Mouse (Mus musculus): Measurements from ENCODE around the gene Ctsa.
A peak's percentile ranks its signal among the peaks of the same experiment; 100 is the strongest.
"Not testable (repeated sequence)": the region's sequence is repeated elsewhere in the genome, so short reads cannot be mapped to it uniquely, and the experiment has no call there.

Ctsa gene

GRCm38 (mm10) chr2:164850061-164850460 is 17.4 kb downstream of the Ctsa start:
- DNase-seq (ENCODE audit: low spot score), result no peak

DNA sequence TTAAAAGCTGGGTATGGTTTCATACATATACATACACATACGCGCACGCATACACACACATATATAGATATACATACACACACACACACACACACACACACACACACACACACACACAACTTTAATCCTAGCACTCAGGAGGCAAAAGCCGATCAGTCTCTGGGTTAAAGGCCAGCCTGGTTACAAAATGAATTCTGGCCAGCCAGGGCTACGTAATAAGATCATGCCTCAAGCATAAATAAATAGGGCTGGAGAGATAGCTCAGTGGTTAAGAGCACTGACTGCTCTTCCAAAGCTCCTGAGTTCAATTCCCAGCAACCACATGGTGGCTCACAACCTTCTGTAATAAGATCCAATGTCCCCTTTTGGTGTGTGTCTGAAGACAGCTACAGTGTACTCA is 22.9 kb downstream of the Ctsa start:
- DNase-seq (ENCODE audit: low spot score), result not testable (repeated sequence)

GRCm38 (mm10) chr2:164856309-164857100 is 23.8 kb downstream of the Ctsa start:
- DNase-seq (ENCODE audit: low spot score), result peak; percentile 37

DNA sequence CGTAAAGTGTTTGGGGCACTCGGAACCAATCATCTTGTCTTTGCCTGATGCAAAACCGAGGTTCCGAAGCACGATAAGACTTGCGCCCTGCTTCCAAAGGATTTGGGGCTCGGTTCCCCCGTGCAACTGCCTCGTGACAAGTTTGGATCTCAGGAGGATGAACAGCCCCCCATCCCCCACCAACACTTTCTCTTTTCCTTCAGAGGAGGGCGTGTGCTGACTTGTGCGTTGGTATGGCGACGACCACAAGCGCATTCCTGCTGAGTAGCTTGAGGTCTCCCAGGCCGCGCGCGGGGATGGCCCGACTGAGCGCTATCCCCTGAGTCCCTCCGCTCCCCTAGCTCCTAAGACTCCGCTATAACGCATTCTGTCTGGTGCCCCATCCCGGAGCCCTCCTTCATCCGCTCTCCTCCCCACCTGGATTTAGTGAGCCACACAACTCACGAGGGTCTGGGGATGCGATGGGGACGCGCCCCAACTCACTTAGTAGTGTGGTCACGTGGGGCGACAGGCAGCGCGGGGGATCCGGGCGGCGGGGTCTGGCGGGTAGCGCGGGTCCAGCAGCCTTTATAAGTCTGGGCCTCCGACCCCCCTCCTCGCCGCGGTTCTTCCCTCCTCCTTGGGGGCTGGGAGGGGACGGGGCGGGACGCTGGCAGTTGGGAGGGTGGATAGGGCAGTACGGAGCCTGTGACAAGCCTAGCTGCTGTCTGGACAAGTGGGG is 24.6 kb downstream of the Ctsa start, which contains the start of gene Pltp:
Pltp (minus strand) TSS at position 611 of the 721 bp plus-strand sequence.
- DNase-seq (ENCODE audit: low spot score), result peak; percentile 65

- no peak for DNase-seq (ENCODE audit: low spot score)
Observed at GRCm38 (mm10) chr2:164857842-164858553, 25.3 kb downstream of the Ctsa start.

GRCm38 (mm10) chr2:164859155-164859554 is 26.5 kb downstream of the Ctsa start:
- no peak for DNase-seq (ENCODE audit: low spot score)

DNA sequence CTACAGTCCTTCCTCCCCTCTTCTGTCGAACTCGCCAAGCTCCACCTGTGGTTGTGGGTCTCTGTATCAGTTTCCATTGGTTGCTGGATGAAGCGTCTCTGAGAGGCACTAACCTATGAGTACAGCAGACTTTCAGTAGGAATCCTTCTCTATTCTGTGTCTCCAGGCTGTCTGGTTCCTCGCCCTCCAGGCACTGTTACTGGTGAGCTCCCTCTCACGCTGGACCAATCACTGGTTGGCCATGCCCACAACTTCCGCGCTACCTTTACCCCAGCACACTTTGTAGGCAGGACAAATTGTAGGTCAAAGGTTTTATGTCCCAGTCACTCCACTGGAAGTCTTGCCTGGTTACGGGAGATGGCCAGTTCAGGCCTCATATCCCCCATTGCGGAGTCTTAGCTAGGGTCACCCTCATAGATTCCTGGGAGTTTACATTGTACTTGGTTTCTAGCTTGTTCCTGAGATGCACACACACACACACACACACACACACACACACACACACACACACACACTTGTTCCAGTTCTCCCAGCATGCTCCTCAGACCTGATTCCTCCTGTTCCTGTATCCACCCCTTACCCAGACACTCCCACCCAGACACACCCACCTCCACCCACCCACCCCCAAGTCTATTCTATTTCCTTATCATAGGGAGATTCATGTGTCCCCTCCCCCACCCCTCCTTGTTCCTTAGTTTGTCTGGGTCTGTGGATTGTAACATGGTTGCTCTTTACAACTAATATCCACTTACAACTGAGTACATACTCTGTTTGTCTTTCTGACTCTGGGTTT is 27.2 kb downstream of the Ctsa start:
- DNase-seq (ENCODE audit: low spot score), result no peak

DNA sequence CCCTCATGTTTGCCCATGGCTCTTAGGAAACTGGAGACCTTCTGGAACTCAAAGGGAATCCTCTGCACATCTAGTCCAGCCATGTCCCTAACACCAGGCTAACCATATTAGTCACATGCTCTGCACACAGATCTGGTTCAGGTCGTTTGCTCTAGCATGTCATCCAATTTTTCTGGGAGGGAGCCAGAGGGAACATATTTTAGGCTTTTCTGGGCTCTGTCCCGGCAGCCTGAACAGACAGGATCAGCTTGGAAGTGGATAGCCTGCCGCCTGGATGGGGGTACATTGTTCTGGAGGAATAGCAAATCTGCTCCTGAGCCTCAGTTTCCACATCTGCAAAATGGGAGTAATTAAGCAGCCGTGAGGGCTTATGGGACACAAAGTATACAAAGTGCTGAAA is 28.4 kb downstream of the Ctsa start:
- DNase-seq (ENCODE audit: low spot score), result no peak

GRCm38 (mm10) chr2:164862179-164862861 is 29.6 kb downstream of the Ctsa start:
- DNase-seq (ENCODE audit: low spot score), result peak; percentile 90

GRCm38 (mm10) chr2:164863411-164863810 is 30.7 kb downstream of the Ctsa start:
- DNase-seq (ENCODE audit: low spot score), result not testable (repeated sequence)

GRCm38 (mm10) chr2:164864593-164864992 is 31.9 kb downstream of the Ctsa start:
- no peak for DNase-seq (ENCODE audit: low spot score)

DNA sequence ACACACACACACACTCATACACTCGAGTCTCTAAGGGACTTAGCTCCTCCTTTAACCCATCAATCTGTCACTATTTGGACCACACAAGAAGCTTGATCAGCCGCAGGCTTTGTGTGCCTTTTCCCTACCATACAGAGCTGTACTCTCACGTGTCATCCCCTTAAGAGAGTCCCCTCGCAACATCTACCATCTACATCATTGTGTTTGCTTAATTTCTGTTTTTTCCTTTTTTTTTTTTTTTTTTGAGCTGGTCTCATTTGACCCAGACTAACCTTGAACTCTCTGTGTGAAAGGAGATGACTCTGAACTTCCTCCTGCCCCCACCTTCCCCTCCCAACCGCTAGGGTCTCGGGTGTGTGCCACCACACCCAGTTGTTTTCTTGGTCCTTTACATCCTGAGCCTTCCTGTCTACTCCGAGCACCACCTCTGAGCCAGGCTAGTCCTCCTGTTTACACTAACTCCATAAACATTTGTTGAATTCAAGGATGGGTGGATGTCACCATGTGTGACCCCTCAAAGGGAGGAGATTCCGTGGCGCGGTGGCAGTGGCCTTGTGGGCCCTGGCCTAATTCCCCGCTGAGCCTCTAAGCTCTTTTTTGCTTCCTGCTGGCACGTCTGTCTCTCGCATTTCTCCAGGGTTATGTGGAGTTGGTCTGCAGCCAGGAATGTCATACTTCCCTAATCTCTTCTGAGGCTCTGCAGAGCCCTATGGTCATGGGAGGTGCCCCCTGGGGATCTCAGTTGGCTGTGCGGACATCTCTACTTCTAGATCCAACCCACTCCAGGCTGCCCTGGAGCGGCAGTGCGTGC is 34.3 kb downstream of the Ctsa start:
- peak; percentile 94 for DNase-seq (ENCODE audit: low spot score)

DNA sequence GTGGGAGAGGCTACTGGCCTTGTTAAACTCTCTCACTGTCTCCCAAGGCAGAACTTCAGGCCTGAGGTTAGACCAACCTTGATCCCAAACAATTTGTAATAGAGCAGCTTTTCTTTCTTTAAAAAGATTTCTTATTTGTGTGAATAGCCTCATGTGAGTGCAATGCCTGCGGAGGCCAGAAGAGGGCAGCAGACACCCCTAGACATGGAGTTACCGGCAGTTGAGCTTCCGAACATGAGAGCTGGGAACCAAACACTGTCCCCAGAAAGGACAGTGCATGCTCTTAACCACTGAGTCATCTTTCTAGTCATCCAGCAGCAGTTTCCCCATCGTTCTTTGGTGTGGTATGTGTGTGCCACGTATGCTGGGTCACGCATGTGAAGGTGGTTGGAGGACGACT is 34.9 kb downstream of the Ctsa start:
- no peak for DNase-seq (ENCODE audit: low spot score)

- DNase-seq (ENCODE audit: low spot score), result no peak
Observed at GRCm38 (mm10) chr2:164868491-164868890, 35.8 kb downstream of the Ctsa start.

DNA sequence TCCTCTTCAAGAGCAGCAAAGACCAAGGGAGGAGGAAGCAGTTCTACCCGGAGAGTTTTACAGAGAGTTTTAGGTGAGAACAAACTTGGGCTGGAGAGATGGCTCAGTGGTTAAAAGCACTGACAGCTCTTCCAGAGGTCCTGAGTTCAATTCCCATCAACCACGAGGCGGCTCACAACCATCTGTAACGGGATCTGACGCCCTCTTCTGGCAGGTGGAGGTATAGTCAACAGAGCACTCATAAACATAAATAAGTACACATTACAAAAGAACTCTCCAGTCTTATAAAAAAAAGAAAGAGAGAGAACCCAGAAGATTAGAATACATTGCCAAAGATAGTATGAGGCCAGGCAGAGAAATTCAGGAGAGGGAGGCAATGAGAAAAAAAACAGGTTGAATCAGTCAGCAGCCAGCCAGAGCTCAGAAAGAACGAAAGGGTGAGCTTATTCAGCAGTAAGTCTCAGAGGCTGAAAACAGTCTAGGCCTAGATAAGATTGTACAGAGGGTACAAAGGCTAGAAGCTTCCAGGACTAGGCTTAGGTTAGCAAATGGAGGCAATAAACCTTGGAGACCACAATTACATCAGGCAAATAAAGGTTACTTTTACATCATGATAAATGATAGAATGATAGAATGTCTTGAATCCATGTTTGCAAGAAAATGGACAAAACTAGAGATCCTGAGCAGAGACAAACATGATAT is 39.1 kb downstream of the Ctsa start:
- no peak for DNase-seq (ENCODE audit: low spot score)

- DNase-seq (ENCODE audit: low spot score), result no peak
Observed at GRCm38 (mm10) chr2:164873621-164874020, 40.9 kb downstream of the Ctsa start.

GRCm38 (mm10) chr2:164874239-164874769 is 41.6 kb downstream of the Ctsa start:
- DNase-seq (ENCODE audit: low spot score), result no peak

DNA sequence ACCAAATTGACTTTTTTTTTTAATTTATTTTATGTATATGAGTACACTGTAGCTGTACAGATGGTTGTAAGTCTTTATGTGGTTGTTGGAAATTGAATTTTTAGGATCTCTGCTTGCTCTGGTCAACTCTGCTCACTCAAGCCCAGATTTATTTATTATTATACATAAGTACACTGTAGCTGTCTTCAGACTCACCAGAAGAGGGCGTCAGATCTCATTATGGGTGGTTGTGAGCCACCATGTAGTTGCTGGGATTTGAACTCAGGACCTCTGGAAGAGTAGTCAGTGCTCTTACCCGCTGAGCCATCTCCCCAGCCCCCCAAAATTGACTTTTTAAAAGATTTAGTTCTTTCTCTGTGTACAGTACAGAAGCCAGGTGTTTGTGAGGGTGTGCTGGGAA is 43.0 kb downstream of the Ctsa start:
- DNase-seq (ENCODE audit: low spot score), result not testable (repeated sequence)
